Mouse (Mus musculus): ENCODE results near the gene Gtf2ird2. TPM values are rescaled to one million over a fixed set of nuclear protein-coding genes. Genes with fewer than 3 reads are reported as not detected.

The Gtf2ird2 gene
- polyA plus RNA-seq, 1 experiment from 2014 or later: 2.9 TPM

DNA sequence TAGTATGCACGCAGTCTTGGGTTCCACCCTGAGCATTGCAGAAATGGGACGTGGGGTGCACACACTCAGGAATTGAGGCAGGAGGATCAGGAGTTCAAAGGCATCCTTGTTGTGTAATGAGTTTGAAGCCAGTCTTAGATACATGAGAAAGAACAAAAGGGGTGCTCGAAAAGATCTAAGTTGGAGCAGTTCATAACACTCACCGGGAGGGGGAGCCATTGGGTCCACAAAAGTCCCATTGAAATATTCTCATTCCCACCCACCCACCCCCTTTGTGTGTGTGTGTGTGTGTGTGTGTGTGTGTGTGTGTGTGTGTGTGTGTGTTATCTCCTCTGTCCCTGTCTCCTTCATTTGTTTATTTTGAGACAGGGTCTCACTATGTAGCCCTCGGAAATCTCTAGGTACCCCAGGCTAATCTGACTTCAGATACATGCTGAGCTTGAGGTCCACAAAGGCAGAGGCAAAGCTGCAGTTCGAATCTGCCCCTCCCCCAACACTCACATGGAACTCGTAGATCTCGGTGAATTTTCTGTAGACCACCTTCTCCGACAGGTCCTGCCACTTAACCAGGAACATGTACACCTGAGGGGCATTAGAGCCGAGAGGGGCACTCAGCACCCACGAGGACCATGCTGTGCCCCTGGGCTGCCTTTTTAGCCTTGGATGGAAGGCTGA lies 43.9 kb downstream of the Gtf2ird2 start:
- no peak overlapping the region for H3K9ac ChIP-seq (ENCODE audit: low read depth, low read length)
- H3K9me3 ChIP-seq (ENCODE audit: control insufficient read depth): no peaks in the 10 kb centered on the region
- no peak overlapping the region for H3K4me3 ChIP-seq (ENCODE audit: low read depth, low read length)
- 35% methylated on average over 11 of the region's 11 CpGs for WGBS
- peak; percentile 63 for TF ChIP-seq CTCF (IDR thresholded peaks at IDR 0.05; ENCODE audit: low read depth)
- H3K36me3 ChIP-seq (ENCODE audit: control insufficient read depth, insufficient read depth): no peaks in the 10 kb centered on the region
- H3K4me2 ChIP-seq (replicated peaks; ENCODE audit: low read depth): no peak overlapping the region
- 0 out of 2 replicates have a peak, but pooled peaks cover under 1% of the 10 kb centered on the region for H3K27me3 ChIP-seq (replicated peaks; ENCODE audit: control insufficient read depth, insufficient read depth, low read length)
- H3K4me1 ChIP-seq (replicated peaks; ENCODE audit: control insufficient read depth, insufficient read depth, low read length): no peaks in the 10 kb centered on the region
- ATAC-seq: no peak
- no peak overlapping the region for H3K27ac ChIP-seq (ENCODE audit: low read depth, low read length)

GRCm38 (mm10) chr5:134228249-134228638 lies 44.4 kb downstream of the Gtf2ird2 start:
- Histone ChIP-seq H3K4me1 (replicated peaks; ENCODE audit: control insufficient read depth, insufficient read depth, low read length) (no peaks in the 10 kb centered on the region), H3K27ac (ENCODE audit: low read depth, low read length) (no peak overlapping the region), H3K4me2 (replicated peaks; ENCODE audit: low read depth) (no peak overlapping the region), H3K4me3 (ENCODE audit: low read depth, low read length) (no peak overlapping the region), H3K36me3 (ENCODE audit: control insufficient read depth, insufficient read depth) (no peaks in the 10 kb centered on the region), H3K9me3 (ENCODE audit: control insufficient read depth) (no peaks in the 10 kb centered on the region), H3K27me3 (replicated peaks; ENCODE audit: control insufficient read depth, insufficient read depth, low read length) (no peaks in the 10 kb centered on the region), H3K9ac (ENCODE audit: low read depth, low read length) (no peak overlapping the region)
- 74% methylated on average over 6 of the region's 6 CpGs for WGBS
- ATAC-seq: no peak
- TF ChIP-seq CTCF (IDR thresholded peaks at IDR 0.05; ENCODE audit: low read depth): no peak

GRCm38 (mm10) chr5:134229391-134229790 lies 45.6 kb downstream of the Gtf2ird2 start, which contains the start of gene Ncf1:
TSS of gene Ncf1 (minus strand) at chr5:134229625.
- Histone ChIP-seq H3K9me3 (ENCODE audit: control insufficient read depth) (no peaks in the 10 kb centered on the region), H3K4me3 (ENCODE audit: low read depth, low read length) (no peak within 1 kb of the TSS), H3K4me2 (replicated peaks; ENCODE audit: low read depth) (no peak within 1 kb of the TSS), H3K27me3 (replicated peaks; ENCODE audit: control insufficient read depth, insufficient read depth, low read length) (no peaks in the 10 kb centered on the region), H3K36me3 (ENCODE audit: control insufficient read depth, insufficient read depth) (no peaks in the 10 kb centered on the region; the same call in 1 of the 2 replicates), H3K9ac (ENCODE audit: low read depth, low read length) (no peak within 1 kb of the TSS), H3K4me1 (replicated peaks; ENCODE audit: control insufficient read depth, insufficient read depth, low read length) (no peaks in the 10 kb centered on the region), H3K27ac (ENCODE audit: low read depth, low read length) (no peak within 1 kb of the TSS)
- WGBS: 87% methylated on average over 7 of the region's 7 CpGs
- no peak for ATAC-seq
- no peak for TF ChIP-seq CTCF (IDR thresholded peaks at IDR 0.05; ENCODE audit: low read depth)

GRCm38 (mm10) chr5:134231376-134231775 lies 47.6 kb downstream of the Gtf2ird2 start:
- Histone ChIP-seq H3K4me3 (ENCODE audit: low read depth, low read length) (no peak overlapping the region), H3K4me1 (replicated peaks; ENCODE audit: control insufficient read depth, insufficient read depth, low read length) (0 out of 2 replicates have a peak, but pooled peaks cover 3% of the 10 kb centered on the region), H3K36me3 (ENCODE audit: control insufficient read depth, insufficient read depth) (peaks cover 3% of the 10 kb centered on the region; the same call in 1 of the 2 replicates), H3K4me2 (replicated peaks; ENCODE audit: low read depth) (no peak overlapping the region), H3K9ac (ENCODE audit: low read depth, low read length) (no peak overlapping the region), H3K27me3 (replicated peaks; ENCODE audit: control insufficient read depth, insufficient read depth, low read length) (no peaks in the 10 kb centered on the region), H3K9me3 (ENCODE audit: control insufficient read depth) (no peaks in the 10 kb centered on the region), H3K27ac (ENCODE audit: low read depth, low read length) (no peak overlapping the region)
- 71% methylated on average over 5 of the region's 5 CpGs for WGBS
- no peak for TF ChIP-seq CTCF (IDR thresholded peaks at IDR 0.05; ENCODE audit: low read depth)
- ATAC-seq: no peak

- peak overlapping the region; percentile 35 for H3K4me2 ChIP-seq (replicated peaks; ENCODE audit: low read depth)
- H3K4me1 ChIP-seq (replicated peaks; ENCODE audit: control insufficient read depth, insufficient read depth, low read length): 0 out of 2 replicates have a peak, but pooled peaks cover 3% of the 10 kb centered on the region
- no peak overlapping the region for H3K9ac ChIP-seq (ENCODE audit: low read depth, low read length)
- H3K36me3 ChIP-seq (ENCODE audit: control insufficient read depth, insufficient read depth): peaks cover 9% of the 10 kb centered on the region; the same call in 1 of the 2 replicates
- peak; percentile 58 for ATAC-seq
- no peak overlapping the region for H3K4me3 ChIP-seq (ENCODE audit: low read depth, low read length)
- H3K9me3 ChIP-seq (ENCODE audit: control insufficient read depth): no peaks in the 10 kb centered on the region
- no peak for TF ChIP-seq CTCF (IDR thresholded peaks at IDR 0.05; ENCODE audit: low read depth)
- H3K27me3 ChIP-seq (replicated peaks; ENCODE audit: control insufficient read depth, insufficient read depth, low read length): no peaks in the 10 kb centered on the region
- 0 out of 2 replicates have a peak overlapping the region, but pooled peaks have one; percentile 17 for H3K27ac ChIP-seq (ENCODE audit: low read depth, low read length)
- 22% methylated on average over 6 of the region's 6 CpGs for WGBS
These were observed 48.3 kb downstream of the Gtf2ird2 start for GRCm38 (mm10) chr5:134232111-134232510.

GRCm38 (mm10) chr5:134232568-134232967 lies 48.7 kb downstream of the Gtf2ird2 start:
- Histone ChIP-seq H3K9ac (ENCODE audit: low read depth, low read length) (no peak overlapping the region), H3K4me3 (ENCODE audit: low read depth, low read length) (no peak overlapping the region), H3K4me1 (replicated peaks; ENCODE audit: control insufficient read depth, insufficient read depth, low read length) (0 out of 2 replicates have a peak, but pooled peaks cover 3% of the 10 kb centered on the region), H3K36me3 (ENCODE audit: control insufficient read depth, insufficient read depth) (peaks cover 13% of the 10 kb centered on the region), H3K4me2 (replicated peaks; ENCODE audit: low read depth) (peak overlapping the region; percentile 35), H3K9me3 (ENCODE audit: control insufficient read depth) (no peaks in the 10 kb centered on the region), H3K27me3 (replicated peaks; ENCODE audit: control insufficient read depth, insufficient read depth, low read length) (no peaks in the 10 kb centered on the region), H3K27ac (ENCODE audit: low read depth, low read length) (peak overlapping the region; percentile 17; the same call in 1 of the 2 replicates)
- WGBS: 13% methylated on average over 7 of the region's 7 CpGs
- no peak for TF ChIP-seq CTCF (IDR thresholded peaks at IDR 0.05; ENCODE audit: low read depth)
- ATAC-seq: peak; percentile 33

All from intestine, postnatal 0 days (tissue).